In genomic region chr14:93734077-93734673, GRCm38 (mm10) we compare ENCODE assay signal across 11 mouse cellular contexts.
DNase-seq lines count a peak whose midpoint lies in the region; ATAC-seq lines count a peak whose summit lies in the region.
"Had no signal": no experiment of that assay in that cellular context is flagged by ENCODE, and none has a peak within 500 bp of the region (broad histone marks: within the 10 kb centered on the region; RNA-seq: fewer than 3 reads in every experiment).

No protein-coding gene starts in this region.

- no peak overlapping the region for H3K4me3 ChIP-seq in liver, embryonic 12.5 days
- H3K4me3 ChIP-seq in embryonic facial prominence, embryonic 14.5 days (ENCODE audit: low read depth, low read length): no peak overlapping the region
- H3K4me3 ChIP-seq in heart, embryonic 10.5 days: no peak overlapping the region
- no peak overlapping the region for H3K4me3 ChIP-seq in intestine, embryonic 15.5 days (replicated peaks)
- H3K4me3 ChIP-seq: forebrain, embryonic 12.5 days; neural tube, embryonic 12.5 days had no signal

- ATAC-seq in liver, embryonic 12.5 days: no peak
- peak; percentile 50 for ATAC-seq in embryonic facial prominence, embryonic 14.5 days (ENCODE audit: low read depth)
- peak; percentile 31; the same call in 1 of the 2 replicates for ATAC-seq in intestine, embryonic 15.5 days
- ATAC-seq: liver, postnatal 0 days had no signal

- H3K36me3 ChIP-seq in liver, embryonic 12.5 days: no peaks in the 10 kb centered on the region
- no peaks in the 10 kb centered on the region for H3K36me3 ChIP-seq in embryonic facial prominence, embryonic 14.5 days (ENCODE audit: control insufficient read depth, insufficient read depth, low read length)
- H3K36me3 ChIP-seq in heart, embryonic 10.5 days: no peaks in the 10 kb centered on the region
- H3K36me3 ChIP-seq in intestine, embryonic 15.5 days: no peaks in the 10 kb centered on the region
- H3K36me3 ChIP-seq: forebrain, embryonic 12.5 days; neural tube, embryonic 12.5 days had no signal

- H3K27ac ChIP-seq in liver, embryonic 12.5 days: no peak overlapping the region
- no peak overlapping the region for H3K27ac ChIP-seq in embryonic facial prominence, embryonic 14.5 days (replicated peaks; ENCODE audit: low read depth, low read length)
- no peak overlapping the region for H3K27ac ChIP-seq in heart, embryonic 10.5 days
- no peak overlapping the region for H3K27ac ChIP-seq in intestine, embryonic 15.5 days
- H3K27ac ChIP-seq: forebrain, embryonic 12.5 days; neural tube, embryonic 12.5 days had no signal

- no peak overlapping the region for H3K4me2 ChIP-seq in liver, embryonic 12.5 days
- H3K4me2 ChIP-seq in embryonic facial prominence, embryonic 14.5 days (ENCODE audit: low read depth, low read length): no peak overlapping the region
- no peak overlapping the region for H3K4me2 ChIP-seq in intestine, embryonic 15.5 days (replicated peaks)
- H3K4me2 ChIP-seq: forebrain, embryonic 12.5 days; neural tube, embryonic 12.5 days had no signal

- no peaks in the 10 kb centered on the region for H3K9me3 ChIP-seq in liver, embryonic 12.5 days (replicated peaks)
- no peaks in the 10 kb centered on the region for H3K9me3 ChIP-seq in embryonic facial prominence, embryonic 14.5 days (ENCODE audit: control insufficient read depth, low read length)
- H3K9me3 ChIP-seq in heart, embryonic 10.5 days: no peaks in the 10 kb centered on the region
- no peaks in the 10 kb centered on the region for H3K9me3 ChIP-seq in intestine, embryonic 15.5 days
- H3K9me3 ChIP-seq: forebrain, embryonic 12.5 days; neural tube, embryonic 12.5 days had no signal

- H3K27me3 ChIP-seq in liver, embryonic 12.5 days (replicated peaks): no peaks in the 10 kb centered on the region
- H3K27me3 ChIP-seq in embryonic facial prominence, embryonic 14.5 days (replicated peaks; ENCODE audit: control insufficient read depth, insufficient read depth, low read length): no peaks in the 10 kb centered on the region
- no peaks in the 10 kb centered on the region for H3K27me3 ChIP-seq in heart, embryonic 10.5 days (ENCODE audit: insufficient read depth, poor library complexity, severe bottlenecking)
- no peaks in the 10 kb centered on the region for H3K27me3 ChIP-seq in intestine, embryonic 15.5 days (replicated peaks)
- H3K27me3 ChIP-seq: forebrain, embryonic 12.5 days; neural tube, embryonic 12.5 days had no signal

- WGBS in liver, embryonic 12.5 days (ENCODE audit: insufficient replicate concordance): 45% methylated on average over 10 of the region's 10 CpGs
- WGBS in embryonic facial prominence, embryonic 14.5 days: 55% methylated on average over 10 of the region's 10 CpGs
- WGBS in heart, embryonic 10.5 days: 49% methylated on average over 10 of the region's 10 CpGs
- 41% methylated on average over 10 of the region's 10 CpGs for WGBS in intestine, embryonic 15.5 days

- H3K9ac ChIP-seq in liver, embryonic 12.5 days: no peak overlapping the region
- no peak overlapping the region for H3K9ac ChIP-seq in embryonic facial prominence, embryonic 14.5 days (ENCODE audit: low read depth, low read length)
- H3K9ac ChIP-seq in intestine, embryonic 15.5 days: no peak overlapping the region
- H3K9ac ChIP-seq: forebrain, embryonic 12.5 days; liver, postnatal 0 days; neural tube, embryonic 12.5 days had no signal

- peak; percentile 3 for DNase-seq in liver
- DNase-seq in embryonic facial prominence, embryonic 14.5 days (ENCODE audit: low spot score): peak; percentile 50
- peak; percentile 75 for DNase-seq in heart, embryonic 10.5 days (ENCODE audit: low spot score)
- DNase-seq in cerebellum, adult 9-11 months: no peak
- no peak for DNase-seq in thymus, adult 18-20 months
- DNase-seq: layer of hippocampus, adult 9-11 months; liver, postnatal 0 days had no signal

- no peaks in the 10 kb centered on the region for H3K4me1 ChIP-seq in liver, embryonic 12.5 days
- no peaks in the 10 kb centered on the region for H3K4me1 ChIP-seq in embryonic facial prominence, embryonic 14.5 days (ENCODE audit: control insufficient read depth, insufficient read depth, low read length)
- no peaks in the 10 kb centered on the region for H3K4me1 ChIP-seq in heart, embryonic 10.5 days
- H3K4me1 ChIP-seq in intestine, embryonic 15.5 days (replicated peaks): no peaks in the 10 kb centered on the region
- H3K4me1 ChIP-seq: forebrain, embryonic 12.5 days; neural tube, embryonic 12.5 days had no signal

Comparison
In these comparisons a context has a peak if more than half of its experiments do, and no peak if none do; other contexts are left out.
1. DNase-seq: peak in liver (single experiment), embryonic facial prominence, embryonic 14.5 days (single experiment) and heart, embryonic 10.5 days (single experiment); none in cerebellum, adult 9-11 months (single experiment) and thymus, adult 18-20 months (0 of 2).